Mouse (Mus musculus) neural tube, embryonic 13.5 days (tissue): ENCODE measurements at regions not wholly inside any gene's neighbourhood (a gene's known extent, or its start where the extent isn't known, plus 50 kb on each side); places are given as distances from the start of the nearest gene placed in this dataset.

Source experiments
- ATAC-seq: fragments of 200-750 bp; cut with Nextera tagmentation; 2 replicates; pipeline ENCODE4 v1.8.0; 2017; ENCODE audit warnings: low read depth, mild to moderate bottlenecking, moderate TSS enrichment, moderate library complexity
- H3K27ac ChIP-seq: fragments of 300-500 bp; sonication (generic); replicated peaks from 2 replicates; pipeline ENCODE4 v1.5.1; 2015; ENCODE audit warnings: moderate library complexity, mild to moderate bottlenecking, inconsistent platforms
- H3K27me3 ChIP-seq: fragments of 300-500 bp; sonication (generic); 2 replicates; pipeline ENCODE4 v1.6.1; 2015; ENCODE audit warnings: mild to moderate bottlenecking, inconsistent platforms
- H3K36me3 ChIP-seq: fragments of 300-500 bp; sonication (generic); 2 replicates; pipeline ENCODE4 v1.6.1; 2015; ENCODE audit warnings: mild to moderate bottlenecking, inconsistent platforms
- H3K4me1 ChIP-seq: fragments of 300-500 bp; sonication (generic); replicated peaks from 2 replicates; pipeline ENCODE4 v1.6.1; 2015; ENCODE audit warnings: inconsistent platforms
- H3K4me2 ChIP-seq: fragments of 300-500 bp; sonication (generic); 2 replicates; pipeline ENCODE4 v1.6.1; 2015; ENCODE audit warnings: inconsistent platforms, mild to moderate bottlenecking, moderate library complexity
- H3K4me3 ChIP-seq: fragments of 300-500 bp; sonication (generic); 2 replicates; pipeline ENCODE4 v1.5.1; 2015; ENCODE audit warnings: mild to moderate bottlenecking, inconsistent platforms
- H3K9ac ChIP-seq: fragments of 300-500 bp; sonication (generic); 2 replicates; pipeline ENCODE4 v1.6.1; 2015; ENCODE audit warnings: moderate library complexity, mild to moderate bottlenecking, inconsistent platforms
- H3K9me3 ChIP-seq: fragments of 300-500 bp; sonication (generic); 2 replicates; pipeline ENCODE4 v1.6.1; 2016; ENCODE audit warnings: inconsistent platforms
- WGBS: fragments of 180-500 bp; shearing (Covaris S2); methylation state at CpG from one replicate; pipeline ENCODE4 v1.1.7; 2015; 5-methylcytosine and 5-hydroxymethylcytosine counted together

DNA sequence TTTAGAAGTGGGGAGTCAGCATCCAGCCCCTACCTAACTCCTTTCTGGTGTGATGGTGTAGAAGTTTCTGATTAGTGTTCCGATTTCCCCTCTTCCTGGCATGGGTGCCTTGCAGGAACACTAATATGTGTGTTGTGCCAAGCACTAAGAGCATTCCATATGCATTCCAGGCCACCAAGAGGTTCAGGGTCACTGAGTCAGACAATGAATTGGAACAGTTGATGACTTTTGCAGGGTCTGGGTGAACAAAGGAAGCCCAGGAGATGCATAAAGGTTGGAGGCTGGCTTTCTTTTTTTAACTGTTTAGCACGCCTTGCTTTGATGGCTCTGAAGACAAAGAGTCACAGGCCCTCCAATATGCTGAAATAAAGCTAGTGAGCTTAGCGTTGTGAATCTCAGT, 244.3 kb upstream of the Thbs1 start:
- Histone ChIP-seq H3K9ac (no peak overlapping the region), H3K27me3 (no peaks in the 10 kb centered on the region), H3K9me3 (no peaks in the 10 kb centered on the region), H3K4me2 (no peak overlapping the region), H3K4me3 (no peak overlapping the region), H3K36me3 (no peaks in the 10 kb centered on the region), H3K27ac (no peak overlapping the region), H3K4me1 (peaks cover 4% of the 10 kb centered on the region; the same call in 1 of the 2 replicates)
- 30% methylated on average over 3 of the region's 3 CpGs for WGBS
- no peak for ATAC-seq

GRCm38 (mm10) chr2:117868857-117869256, 242.8 kb upstream of the Thbs1 start:
- Histone ChIP-seq H3K4me3 (no peak overlapping the region), H3K27me3 (no peaks in the 10 kb centered on the region), H3K4me1 (peaks cover 4% of the 10 kb centered on the region; the same call in 1 of the 2 replicates), H3K36me3 (no peaks in the 10 kb centered on the region), H3K4me2 (no peak overlapping the region), H3K9me3 (no peaks in the 10 kb centered on the region), H3K9ac (no peak overlapping the region), H3K27ac (no peak overlapping the region)
- WGBS, result 93% methylated on average over 1 of the region's 1 CpGs
- no peak for ATAC-seq

DNA sequence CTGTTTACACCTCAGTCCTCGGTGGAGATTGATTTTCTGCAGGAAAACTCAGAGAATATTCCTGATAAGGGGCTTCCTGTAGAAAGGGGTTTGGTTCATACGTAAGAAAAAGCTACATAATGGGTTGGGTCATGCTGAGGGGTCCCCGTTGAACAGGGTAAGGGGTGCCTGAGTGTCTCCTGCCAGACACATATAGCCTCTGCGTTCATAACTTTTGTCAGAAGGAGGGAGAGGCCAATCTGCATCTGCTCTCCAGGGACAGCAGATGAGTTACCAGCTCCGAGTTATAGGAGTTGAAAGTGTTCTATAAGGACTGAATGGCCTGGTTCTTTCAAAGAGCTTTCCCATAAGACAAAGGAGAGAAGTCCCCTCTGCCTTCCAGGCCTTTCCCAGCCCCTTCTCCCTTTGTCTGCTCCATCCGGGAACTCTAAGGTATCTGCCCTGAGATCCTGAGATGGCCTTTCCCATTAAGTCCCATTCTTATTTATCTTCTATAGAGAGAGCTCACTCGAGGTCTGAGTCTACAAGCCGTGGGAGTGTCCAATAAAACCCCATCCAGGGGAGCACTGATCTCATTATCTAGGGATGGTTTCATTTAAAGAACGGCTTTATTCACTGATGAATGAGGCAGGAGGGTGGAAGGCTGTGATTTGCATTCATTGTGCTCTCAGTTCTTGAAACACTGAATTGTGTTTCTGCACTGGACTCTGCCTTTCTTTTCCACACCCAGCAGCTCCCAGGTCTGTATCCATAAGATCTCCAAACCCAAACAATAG, 240.0 kb upstream of the Thbs1 start:
- WGBS, result 36% methylated on average over 9 of the region's 9 CpGs
- no peaks in the 10 kb centered on the region for H3K9me3 ChIP-seq

GRCm38 (mm10) chr2:117877816-117878215, 233.9 kb upstream of the Thbs1 start:
- WGBS, result 77% methylated on average over 6 of the region's 6 CpGs
- H3K9me3 ChIP-seq, result no peaks in the 10 kb centered on the region
- H3K36me3 ChIP-seq, result no peaks in the 10 kb centered on the region
- H3K4me1 ChIP-seq, result no peaks in the 10 kb centered on the region
- no peak overlapping the region for H3K9ac ChIP-seq
- ATAC-seq, result no peak
- no peak overlapping the region for H3K27ac ChIP-seq
- H3K4me3 ChIP-seq, result no peak overlapping the region
- H3K4me2 ChIP-seq, result no peak overlapping the region
- no peaks in the 10 kb centered on the region for H3K27me3 ChIP-seq

More for the DNA sequence above, 240.0 kb upstream of the Thbs1 start:
- no peaks in the 10 kb centered on the region for H3K27me3 ChIP-seq
- no peak overlapping the region for H3K27ac ChIP-seq
- no peak overlapping the region for H3K4me2 ChIP-seq
- no peak overlapping the region for H3K4me3 ChIP-seq
- no peak overlapping the region for H3K9ac ChIP-seq
- no peaks in the 10 kb centered on the region for H3K36me3 ChIP-seq
- peaks cover 4% of the 10 kb centered on the region; the same call in 1 of the 2 replicates for H3K4me1 ChIP-seq
- ATAC-seq, result no peak

- H3K4me3 ChIP-seq, result no peak overlapping the region
- H3K27me3 ChIP-seq, result no peaks in the 10 kb centered on the region
- ATAC-seq, result no peak
- no peaks in the 10 kb centered on the region for H3K9me3 ChIP-seq
- no peak overlapping the region for H3K4me2 ChIP-seq
- no peaks in the 10 kb centered on the region for H3K36me3 ChIP-seq
- H3K4me1 ChIP-seq, result no peaks in the 10 kb centered on the region
- no peak overlapping the region for H3K9ac ChIP-seq
- H3K27ac ChIP-seq, result no peak overlapping the region
- WGBS, result 72% methylated on average over 4 of the region's 4 CpGs
These were observed 229.5 kb upstream of the Thbs1 start for GRCm38 (mm10) chr2:117882136-117882535.

DNA sequence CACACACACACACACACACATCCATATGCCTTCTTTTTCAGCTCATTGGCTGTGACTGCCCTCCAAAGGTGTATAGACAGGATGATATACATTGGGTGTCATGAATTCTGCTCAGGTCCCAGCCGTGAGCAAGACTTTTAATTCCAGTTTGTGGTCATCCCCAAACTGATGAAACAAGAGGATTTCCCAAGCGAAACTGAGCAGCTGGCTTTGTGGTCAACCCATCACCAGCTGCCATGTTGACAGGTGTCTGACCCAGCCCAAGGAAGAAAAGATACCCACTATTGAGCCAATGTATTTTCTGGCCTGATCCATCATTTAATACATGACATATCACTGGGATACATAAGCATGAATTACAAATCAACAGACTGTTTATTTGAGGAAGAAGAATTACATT, 228.8 kb upstream of the Thbs1 start:
- 87% methylated on average over 2 of the region's 2 CpGs for WGBS

DNA sequence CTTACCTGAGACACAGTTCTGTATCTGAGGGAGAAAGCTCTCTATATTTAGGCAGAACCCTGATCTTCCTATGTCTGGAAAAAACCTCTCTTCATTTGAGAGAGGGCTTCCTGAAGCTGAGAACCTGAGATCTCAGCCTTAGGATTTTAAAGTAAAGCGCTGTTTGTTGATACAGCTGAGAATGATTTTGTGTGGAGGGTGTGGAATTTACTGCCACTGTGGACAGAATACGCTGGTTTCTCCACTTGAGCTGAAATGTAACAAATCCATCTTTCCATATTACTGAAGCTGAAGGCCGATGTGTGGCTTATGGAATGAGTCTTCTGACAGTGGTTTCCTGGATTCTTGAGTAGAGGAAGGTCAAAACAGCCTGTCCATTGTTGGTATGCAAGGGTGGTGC, 225.2 kb upstream of the Thbs1 start:
- Histone ChIP-seq H3K4me1 (no peaks in the 10 kb centered on the region), H3K9me3 (no peaks in the 10 kb centered on the region), H3K27ac (no peak overlapping the region), H3K9ac (no peak overlapping the region), H3K27me3 (no peaks in the 10 kb centered on the region), H3K4me2 (no peak overlapping the region), H3K36me3 (no peaks in the 10 kb centered on the region), H3K4me3 (no peak overlapping the region)
- ATAC-seq, result no peak
- 89% methylated on average over 3 of the region's 3 CpGs for whole genome bisulfite sequencing

More for the DNA sequence above, 228.8 kb upstream of the Thbs1 start:
- no peaks in the 10 kb centered on the region for H3K4me1 ChIP-seq
- ATAC-seq, result no peak
- no peaks in the 10 kb centered on the region for H3K9me3 ChIP-seq
- H3K27ac ChIP-seq, result no peak overlapping the region
- H3K4me2 ChIP-seq, result no peak overlapping the region
- H3K27me3 ChIP-seq, result no peaks in the 10 kb centered on the region
- no peaks in the 10 kb centered on the region for H3K36me3 ChIP-seq
- H3K9ac ChIP-seq, result no peak overlapping the region
- no peak overlapping the region for H3K4me3 ChIP-seq

- WGBS, result 80% methylated on average over 2 of the region's 2 CpGs
- H3K27me3 ChIP-seq, result no peaks in the 10 kb centered on the region
- no peak for ATAC-seq
- no peak overlapping the region for H3K4me3 ChIP-seq
- H3K36me3 ChIP-seq, result no peaks in the 10 kb centered on the region
- no peaks in the 10 kb centered on the region for H3K4me1 ChIP-seq
- H3K9ac ChIP-seq, result no peak overlapping the region
- no peaks in the 10 kb centered on the region for H3K9me3 ChIP-seq
- H3K4me2 ChIP-seq, result no peak overlapping the region
- no peak overlapping the region for H3K27ac ChIP-seq
These were observed 210.4 kb upstream of the Thbs1 start for GRCm38 (mm10) chr2:117901311-117901710.

GRCm38 (mm10) chr2:117902837-117903236, 208.8 kb upstream of the Thbs1 start:
- no peak overlapping the region for H3K27ac ChIP-seq
- no peaks in the 10 kb centered on the region for H3K4me1 ChIP-seq
- ATAC-seq, result no peak
- WGBS, result 84% methylated on average over 5 of the region's 5 CpGs
- H3K36me3 ChIP-seq, result no peaks in the 10 kb centered on the region
- no peak overlapping the region for H3K9ac ChIP-seq
- no peak overlapping the region for H3K4me2 ChIP-seq
- H3K4me3 ChIP-seq, result no peak overlapping the region
- no peaks in the 10 kb centered on the region for H3K9me3 ChIP-seq
- no peaks in the 10 kb centered on the region for H3K27me3 ChIP-seq

DNA sequence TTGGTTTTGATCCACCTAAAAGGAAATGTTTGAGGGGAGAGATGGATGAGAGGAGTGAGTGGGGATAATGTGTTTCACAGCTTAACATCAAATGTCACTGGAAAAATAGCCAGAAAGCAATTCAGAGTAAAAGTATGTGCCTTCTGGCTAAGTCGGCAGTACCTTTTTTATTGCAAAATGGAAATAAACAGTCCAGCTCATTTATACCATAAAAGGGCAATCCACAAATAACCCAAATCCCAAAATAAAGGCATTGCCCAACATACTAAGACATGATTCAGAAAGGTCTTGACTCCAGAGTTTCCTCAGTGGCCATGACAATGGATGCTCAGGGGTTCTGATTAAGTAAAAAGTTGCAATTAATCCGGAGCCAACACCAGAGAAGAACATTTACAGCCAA, 208.0 kb upstream of the Thbs1 start:
- ATAC-seq, result no peak
- H3K27ac ChIP-seq, result no peak overlapping the region
- H3K4me3 ChIP-seq, result no peak overlapping the region
- no peak overlapping the region for H3K4me2 ChIP-seq
- H3K4me1 ChIP-seq, result no peaks in the 10 kb centered on the region
- no peaks in the 10 kb centered on the region for H3K36me3 ChIP-seq
- H3K9ac ChIP-seq, result no peak overlapping the region
- 90% methylated on average over 2 of the region's 2 CpGs for WGBS
- no peaks in the 10 kb centered on the region for H3K9me3 ChIP-seq
- H3K27me3 ChIP-seq, result no peaks in the 10 kb centered on the region

- no peaks in the 10 kb centered on the region for H3K36me3 ChIP-seq
- no peak overlapping the region for H3K27ac ChIP-seq
- H3K9ac ChIP-seq, result no peak overlapping the region
- WGBS, result 89% methylated on average over 2 of the region's 2 CpGs
- H3K4me3 ChIP-seq, result no peak overlapping the region
- H3K9me3 ChIP-seq, result no peaks in the 10 kb centered on the region
- no peaks in the 10 kb centered on the region for H3K4me1 ChIP-seq
- ATAC-seq, result no peak
- H3K4me2 ChIP-seq, result no peak overlapping the region
- no peaks in the 10 kb centered on the region for H3K27me3 ChIP-seq
These were observed 205.2 kb upstream of the Thbs1 start for GRCm38 (mm10) chr2:117906509-117906908.

- H3K27ac ChIP-seq, result no peak overlapping the region
- H3K4me1 ChIP-seq, result no peaks in the 10 kb centered on the region
- no peaks in the 10 kb centered on the region for H3K9me3 ChIP-seq
- 70% methylated on average over 1 of the region's 1 CpGs for WGBS
- no peak overlapping the region for H3K9ac ChIP-seq
- H3K36me3 ChIP-seq, result no peaks in the 10 kb centered on the region
- no peak overlapping the region for H3K4me3 ChIP-seq
- ATAC-seq, result no peak
- H3K27me3 ChIP-seq, result no peaks in the 10 kb centered on the region
- H3K4me2 ChIP-seq, result no peak overlapping the region
These were observed 200.9 kb upstream of the Thbs1 start for GRCm38 (mm10) chr2:117910781-117911180.

GRCm38 (mm10) chr2:117912722-117913121, 199.0 kb upstream of the Thbs1 start:
- Histone ChIP-seq H3K36me3 (no peaks in the 10 kb centered on the region), H3K27ac (no peak overlapping the region), H3K4me1 (no peaks in the 10 kb centered on the region), H3K9me3 (no peaks in the 10 kb centered on the region), H3K4me3 (no peak overlapping the region), H3K27me3 (no peaks in the 10 kb centered on the region), H3K9ac (no peak overlapping the region), H3K4me2 (no peak overlapping the region)
- WGBS, result 69% methylated on average over 2 of the region's 2 CpGs
- ATAC-seq, result no peak
